Mouse (Mus musculus): ENCODE results near the gene Cfap54.

Cfap54 gene

GRCm38 (mm10) chr10:93097439-93097838 lies 16.0 kb upstream of the Cfap54 start:
- no peak for DNase-seq (ENCODE audit: low spot score in 2 of 2)

GRCm38 (mm10) chr10:93095827-93096226 lies 14.4 kb upstream of the Cfap54 start:
- no peak for DNase-seq (ENCODE audit: low spot score in 2 of 2)

- no peak for DNase-seq (ENCODE audit: low spot score in 2 of 2)
These were observed 13.7 kb upstream of the Cfap54 start for GRCm38 (mm10) chr10:93094957-93095580.

GRCm38 (mm10) chr10:93091928-93092327 lies 10.5 kb upstream of the Cfap54 start:
- no peak for DNase-seq (ENCODE audit: low spot score in 2 of 2)

GRCm38 (mm10) chr10:93090241-93090640 lies 8.8 kb upstream of the Cfap54 start:
- DNase-seq (ENCODE audit: low spot score in 2 of 2): no peak

- DNase-seq (ENCODE audit: low spot score in 2 of 2): no peak
These were observed 7.1 kb upstream of the Cfap54 start for GRCm38 (mm10) chr10:93088396-93089048.

GRCm38 (mm10) chr10:93087504-93087903 lies 6.1 kb upstream of the Cfap54 start:
- DNase-seq (ENCODE audit: low spot score in 2 of 2): no peak

GRCm38 (mm10) chr10:93083963-93084340 lies 2.5 kb upstream of the Cfap54 start:
- DNase-seq (ENCODE audit: low spot score in 2 of 2): no peak

- DNase-seq (ENCODE audit: low spot score in 2 of 2): no peak
These were observed 2.0 kb upstream of the Cfap54 start for GRCm38 (mm10) chr10:93083198-93083962.

GRCm38 (mm10) chr10:93079486-93079885 lies 1.9 kb downstream of the Cfap54 start:
- no peak for DNase-seq (ENCODE audit: low spot score in 2 of 2)

- no peak for DNase-seq (ENCODE audit: low spot score in 2 of 2)
These were observed 3.4 kb downstream of the Cfap54 start for GRCm38 (mm10) chr10:93077935-93078479.

- no peak for DNase-seq (ENCODE audit: low spot score in 2 of 2)
These were observed 5.0 kb downstream of the Cfap54 start for GRCm38 (mm10) chr10:93076376-93076775.

GRCm38 (mm10) chr10:93075856-93076255 lies 5.6 kb downstream of the Cfap54 start:
- DNase-seq (ENCODE audit: low spot score in 2 of 2): no peak

- no peak for DNase-seq (ENCODE audit: low spot score in 2 of 2)
These were observed 8.6 kb downstream of the Cfap54 start for GRCm38 (mm10) chr10:93072769-93073168.

GRCm38 (mm10) chr10:93071753-93072152 lies 9.7 kb downstream of the Cfap54 start:
- DNase-seq (ENCODE audit: low spot score in 2 of 2): no peak

- DNase-seq (ENCODE audit: low spot score in 2 of 2): peak; percentile 44 to 49
These were observed 11.1 kb downstream of the Cfap54 start for GRCm38 (mm10) chr10:93070121-93070898.

GRCm38 (mm10) chr10:93069721-93070120 lies 11.7 kb downstream of the Cfap54 start:
- DNase-seq (ENCODE audit: low spot score in 2 of 2): no peak

GRCm38 (mm10) chr10:93069041-93069679 lies 12.3 kb downstream of the Cfap54 start:
- no peak for DNase-seq (ENCODE audit: low spot score in 2 of 2)

- DNase-seq (ENCODE audit: low spot score in 2 of 2): no peak
These were observed 16.4 kb downstream of the Cfap54 start for GRCm38 (mm10) chr10:93064973-93065372.

- DNase-seq (ENCODE audit: low spot score in 2 of 2): no peak
These were observed 17.8 kb downstream of the Cfap54 start for GRCm38 (mm10) chr10:93063576-93063975.

- no peak for DNase-seq (ENCODE audit: low spot score in 2 of 2)
These were observed 19.0 kb downstream of the Cfap54 start for GRCm38 (mm10) chr10:93062395-93062794.

Data from frontal cortex, postnatal 14 days (tissue).